Comparison of ENCODE assay signal across 13 mouse cellular contexts in genomic region chr16:97252997-97253635, GRCm38 (mm10).
A peak's percentile ranks its signal among the peaks of the same experiment; 100 is the strongest.
DNase-seq lines count a peak whose midpoint lies in the region; ATAC-seq and TF ChIP-seq lines count a peak whose summit lies in the region.
"Had no signal": no experiment of that assay in that cellular context is flagged by ENCODE, and none has a peak within 500 bp of the region (broad histone marks: within the 10 kb centered on the region; RNA-seq: fewer than 3 reads in every experiment).

No protein-coding gene starts in this region.

- no peak overlapping the region for H3K27ac ChIP-seq in intestine, postnatal 0 days (ENCODE audit: low read depth, low read length)
- H3K27ac ChIP-seq in intestine, embryonic 16.5 days (ENCODE audit: low read length) = no peak overlapping the region
- no peak overlapping the region for H3K27ac ChIP-seq in CH12.LX (ENCODE audit: insufficient read depth, low read depth)
- H3K27ac ChIP-seq: liver, embryonic 15.5 days; stomach, postnatal 0 days had no signal

- no peaks in the 10 kb centered on the region for H3K36me3 ChIP-seq in intestine, postnatal 0 days (ENCODE audit: control insufficient read depth, insufficient read depth)
- no peaks in the 10 kb centered on the region for H3K36me3 ChIP-seq in intestine, embryonic 16.5 days (ENCODE audit: control insufficient read depth, insufficient read depth, low read length)
- H3K36me3 ChIP-seq in CH12.LX (replicated peaks in 1 of 2; ENCODE audit: control insufficient read depth in 1 of 2, insufficient read depth in 1 of 2, low read length in 1 of 2) = no peaks in the 10 kb centered on the region
- H3K36me3 ChIP-seq: liver, embryonic 15.5 days had no signal

- peak; percentile 29 for TF ChIP-seq RAD21 in CH12.LX (IDR thresholded peaks at IDR 0.05; ENCODE audit: low read depth, low read length)

- 40% methylated on average over 2 of the region's 2 CpGs for WGBS in intestine, postnatal 0 days
- 30% methylated on average over 2 of the region's 2 CpGs for WGBS in intestine, embryonic 16.5 days

- no peak overlapping the region for H3K9ac ChIP-seq in intestine, postnatal 0 days (ENCODE audit: low read depth, low read length)
- H3K9ac ChIP-seq in intestine, embryonic 16.5 days (ENCODE audit: low read depth, low read length) = no peak overlapping the region
- no peak overlapping the region for H3K9ac ChIP-seq in CH12.LX (ENCODE audit: insufficient read depth, low read depth)
- H3K9ac ChIP-seq: liver, embryonic 15.5 days had no signal

- no peaks in the 10 kb centered on the region for H3K4me1 ChIP-seq in intestine, postnatal 0 days (replicated peaks; ENCODE audit: control insufficient read depth, insufficient read depth, low read length)
- H3K4me1 ChIP-seq in intestine, embryonic 16.5 days (ENCODE audit: control insufficient read depth, insufficient read depth, low read length) = no peaks in the 10 kb centered on the region
- H3K4me1 ChIP-seq in CH12.LX (ENCODE audit: control insufficient read depth in 1 of 2, insufficient read depth in 2 of 2) = peaks cover 0 to 10% of the 10 kb centered on the region in 2 experiments; a peak in 2 of 4 replicates
- H3K4me1 ChIP-seq: liver, embryonic 15.5 days had no signal

- dilution Hi-C loops in CH12.LX (cut with MboI; ENCODE audit: extremely low pct_ligation_motif_present, extremely low pct_unique_long_range_greater_than_20kb, low sequenced_read_pairs) = no loop called here

- H3K4me3 ChIP-seq in intestine, postnatal 0 days (ENCODE audit: low read depth, low read length) = no peak overlapping the region
- no peak overlapping the region for H3K4me3 ChIP-seq in intestine, embryonic 16.5 days (ENCODE audit: low read length)
- H3K4me3 ChIP-seq in CH12.LX (replicated peaks in 1 of 3; ENCODE audit: low read depth in 2 of 3, low read length in 2 of 3, poor library complexity in 1 of 3) = no peak overlapping the region
- H3K4me3 ChIP-seq: liver, embryonic 15.5 days; megakaryocyte, embryonic 14.5 days had no signal

- in situ Hi-C loops in CH12.LX (cut with MboI; ENCODE audit: low pct_ligation_motif_present, low pct_unique_long_range_greater_than_20kb, low sequenced_read_pairs) = no loop called here

- H3K79me2 ChIP-seq in CH12.LX (replicated peaks; ENCODE audit: control insufficient read depth, extremely low read depth, insufficient read depth, poor library complexity, severe bottlenecking) = no peaks in the 10 kb centered on the region

- no peaks in the 10 kb centered on the region for H3K27me3 ChIP-seq in intestine, postnatal 0 days (replicated peaks; ENCODE audit: control insufficient read depth, insufficient read depth, low read length)
- H3K27me3 ChIP-seq in intestine, embryonic 16.5 days (replicated peaks; ENCODE audit: control insufficient read depth, insufficient read depth, low read length) = no peaks in the 10 kb centered on the region
- no peaks in the 10 kb centered on the region for H3K27me3 ChIP-seq in CH12.LX (replicated peaks)
- H3K27me3 ChIP-seq: liver, embryonic 15.5 days had no signal

- TF ChIP-seq EP300 in CH12.LX (IDR thresholded peaks at IDR 0.05; ENCODE audit: low read length) = no peak

- TF ChIP-seq CTCF in intestine, postnatal 0 days (IDR thresholded peaks at IDR 0.05; ENCODE audit: low read depth) = peak; percentile 48
- peak in 1 of 2 experiments; percentile 39; a peak in 1 of 4 replicates for TF ChIP-seq CTCF in CH12.LX (conservative IDR thresholded peaks at IDR 0.05 in 1 of 2, IDR thresholded peaks at IDR 0.05 in 1 of 2; ENCODE audit: low read depth in 2 of 2, low read length in 2 of 2)

- ATAC-seq in intestine, postnatal 0 days = peak; percentile 46; the same call in 1 of the 2 replicates
- ATAC-seq in intestine, embryonic 16.5 days = no peak
- peak; percentile 24; the same call in 1 of the 2 replicates for ATAC-seq in megakaryocyte progenitor cell, adult 5-6 weeks (replicated peaks; ENCODE audit: poor library complexity)

- DNase-seq in CH12.LX (ENCODE audit: extremely low read depth) = no peak
- peak; percentile 20 for DNase-seq in brain, embryonic 18.5 days (ENCODE audit: low read depth, low spot score)
- DNase-seq in testis, postnatal 14 days (ENCODE audit: low spot score) = no peak
- DNase-seq in ovary, postnatal 10 days (ENCODE audit: low spot score) = no peak
- DNase-seq in adrenal gland, adult 2 months = no peak
- DNase-seq: cerebellum, adult 2 months; heart, adult 18-20 months had no signal

- no peak for TF ChIP-seq POLR2A in CH12.LX (IDR thresholded peaks at IDR 0.05; ENCODE audit: low read depth, low read length)

- H3K4me2 ChIP-seq in intestine, postnatal 0 days (replicated peaks; ENCODE audit: low read depth) = no peak overlapping the region
- H3K4me2 ChIP-seq in intestine, embryonic 16.5 days (ENCODE audit: low read depth, low read length) = no peak overlapping the region
- H3K4me2 ChIP-seq in CH12.LX (ENCODE audit: insufficient read depth, low read depth, poor library complexity, severe bottlenecking) = no peak overlapping the region
- H3K4me2 ChIP-seq: liver, embryonic 15.5 days had no signal

- no peaks in the 10 kb centered on the region for H3K9me3 ChIP-seq in intestine, postnatal 0 days (ENCODE audit: control insufficient read depth)
- H3K9me3 ChIP-seq in intestine, embryonic 16.5 days (ENCODE audit: control insufficient read depth, low read length) = no peaks in the 10 kb centered on the region
- H3K9me3 ChIP-seq in CH12.LX (replicated peaks; ENCODE audit: low read length) = no peaks in the 10 kb centered on the region
- H3K9me3 ChIP-seq: liver, embryonic 15.5 days; megakaryocyte, embryonic 14.5 days had no signal

TF ChIP-seq in CH12.LX, 34 proteins besides CTCF, POLR2A, EP300 and RAD21:
- TF ChIP-seq TBP (conservative IDR thresholded peaks at IDR 0.05; ENCODE audit: low read depth, low read length) (no peak), MAFK (IDR thresholded peaks at IDR 0.05; ENCODE audit: insufficient replicate concordance, low read length) (no peak), BHLHE40 (IDR thresholded peaks at IDR 0.05; ENCODE audit: low read depth, low read length) (no peak), E2F4 (IDR thresholded peaks at IDR 0.05; ENCODE audit: insufficient replicate concordance, low read depth, low read length) (no peak), UBTF (IDR thresholded peaks at IDR 0.05; ENCODE audit: low read depth, low read length) (no peak), CHD1 (IDR thresholded peaks at IDR 0.05; ENCODE audit: low read depth, low read length) (no peak), CHD2 (IDR thresholded peaks at IDR 0.05; ENCODE audit: low read length) (no peak)
